Mouse (Mus musculus) yolk sac, embryonic 10.5 days (tissue): ENCODE measurements around the gene Lingo1.

Experiments
- DNase-seq: peaks from one replicate; pipeline ENCODE4 v3.0.0-alpha.2; 2017; ENCODE audit warnings: low spot score

Gene Lingo1

DNA sequence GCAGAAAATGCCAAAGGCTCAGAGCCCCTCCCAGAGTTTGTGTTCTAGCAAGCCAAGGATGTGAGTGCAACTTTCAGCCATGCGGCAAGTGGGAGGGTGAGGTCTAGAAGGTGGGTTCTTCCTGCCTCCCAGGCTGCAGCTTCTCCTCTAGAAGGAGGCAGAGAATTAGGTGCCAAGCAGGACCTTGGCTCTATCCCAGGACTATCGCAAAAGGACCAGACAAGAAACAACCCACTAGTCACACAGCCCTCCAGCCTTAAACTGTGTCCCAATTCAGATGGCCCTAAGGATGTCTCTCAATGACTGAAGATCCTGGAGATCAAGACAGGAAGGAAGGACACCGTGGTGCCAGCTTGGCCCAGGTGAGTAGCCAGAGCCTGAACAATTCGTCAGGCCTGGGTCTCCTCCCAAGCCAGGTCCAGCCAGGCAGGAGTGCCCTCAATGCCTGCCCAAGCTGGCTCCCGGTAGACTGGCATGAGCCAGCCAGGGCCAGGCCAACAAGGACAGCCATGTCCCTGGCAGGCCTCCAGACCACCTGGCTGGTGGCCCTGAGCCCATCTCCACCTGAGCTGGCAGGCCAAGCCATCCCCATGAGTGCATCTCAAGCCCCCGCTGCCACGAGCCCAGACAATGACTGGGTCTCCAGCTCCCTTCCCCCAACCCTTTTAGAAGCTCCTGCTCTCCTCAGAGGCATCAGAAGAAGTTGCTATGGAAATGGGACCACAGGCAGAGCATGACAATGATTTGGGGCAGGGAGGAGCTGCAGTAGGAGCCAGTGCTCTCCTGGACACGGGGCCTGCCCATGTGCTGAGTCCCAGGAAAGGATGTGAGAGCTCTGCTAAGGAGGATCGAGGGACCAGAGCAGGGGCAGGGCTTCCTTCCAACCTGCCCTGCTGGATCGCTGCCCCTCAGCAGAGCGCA lies 19.1 kb downstream of the Lingo1 start:
- no peak for DNase-seq

DNA sequence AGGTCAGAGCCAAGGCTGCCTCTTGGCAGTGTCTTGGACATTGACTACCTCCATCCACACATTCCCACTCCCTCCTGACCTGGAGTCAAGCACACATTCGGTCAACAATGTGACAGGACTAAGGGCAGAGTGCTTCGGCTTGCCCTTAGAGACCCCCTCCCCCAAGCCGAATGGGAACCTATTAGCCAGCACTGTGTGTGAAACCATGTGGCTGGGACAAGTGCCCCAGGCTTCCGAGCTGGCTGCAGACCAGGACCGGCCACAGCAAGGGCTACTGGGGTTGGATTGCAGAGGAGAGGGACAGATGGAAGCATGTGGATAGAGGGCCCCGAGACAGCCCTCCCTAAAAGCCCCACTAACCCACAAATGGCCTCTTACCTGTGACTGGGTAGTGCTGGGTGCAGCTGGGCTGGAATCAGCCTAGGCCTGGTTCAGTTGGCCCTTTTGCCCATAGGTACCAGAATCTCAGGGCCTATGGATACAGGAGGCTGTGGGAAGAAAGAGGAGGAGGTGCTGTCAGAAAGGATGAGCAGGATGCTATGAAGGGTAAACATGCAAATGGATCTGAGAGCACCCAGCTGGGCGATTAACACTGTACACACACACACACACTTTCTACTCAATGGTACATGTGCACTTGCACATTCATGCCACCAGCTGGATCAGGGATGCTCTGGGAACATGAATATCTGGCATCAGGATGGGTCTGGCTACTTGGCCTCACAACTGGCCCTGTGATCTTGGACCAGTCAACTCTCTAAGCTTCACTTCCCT lies 20.9 kb downstream of the Lingo1 start:
- no peak for DNase-seq

DNA sequence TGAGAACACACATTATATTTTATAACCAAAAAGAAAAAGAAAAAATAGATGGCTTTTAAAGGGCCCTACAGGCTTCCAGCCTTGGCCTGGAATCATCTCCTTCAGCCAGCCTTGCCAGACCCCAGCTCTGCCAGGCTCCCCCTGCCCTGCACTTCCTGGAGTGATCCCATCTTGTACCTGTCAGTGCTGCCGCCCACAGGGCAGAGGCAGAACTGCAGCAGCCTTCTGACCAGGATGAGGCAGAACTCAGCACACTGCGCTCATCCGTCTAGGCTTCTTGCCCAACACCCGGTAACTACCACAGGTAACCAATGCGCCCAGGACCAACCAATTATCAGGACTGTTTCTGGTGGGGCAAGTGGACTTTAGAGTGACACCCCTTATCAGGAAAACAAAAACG lies 22.0 kb downstream of the Lingo1 start:
- DNase-seq: no peak

DNA sequence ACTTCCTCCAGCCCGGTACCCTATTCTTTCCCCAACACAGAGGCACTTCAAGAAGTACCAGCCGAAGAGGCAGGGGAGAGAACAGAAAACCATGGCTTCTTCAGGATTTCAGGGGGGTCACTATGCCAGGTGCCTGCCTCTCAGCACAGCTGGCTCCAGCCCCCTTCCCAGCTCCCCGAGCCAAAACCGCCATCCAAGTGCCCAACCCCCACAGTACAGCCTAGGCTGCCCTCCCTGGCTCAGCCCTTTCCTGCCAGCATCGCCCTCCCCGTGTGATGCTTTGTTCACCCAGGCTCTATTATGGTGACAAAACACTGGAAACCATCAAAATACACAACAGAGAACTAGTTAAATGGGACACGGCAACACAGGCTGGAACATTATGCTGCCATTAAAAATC lies 22.6 kb downstream of the Lingo1 start:
- DNase-seq: no peak

DNA sequence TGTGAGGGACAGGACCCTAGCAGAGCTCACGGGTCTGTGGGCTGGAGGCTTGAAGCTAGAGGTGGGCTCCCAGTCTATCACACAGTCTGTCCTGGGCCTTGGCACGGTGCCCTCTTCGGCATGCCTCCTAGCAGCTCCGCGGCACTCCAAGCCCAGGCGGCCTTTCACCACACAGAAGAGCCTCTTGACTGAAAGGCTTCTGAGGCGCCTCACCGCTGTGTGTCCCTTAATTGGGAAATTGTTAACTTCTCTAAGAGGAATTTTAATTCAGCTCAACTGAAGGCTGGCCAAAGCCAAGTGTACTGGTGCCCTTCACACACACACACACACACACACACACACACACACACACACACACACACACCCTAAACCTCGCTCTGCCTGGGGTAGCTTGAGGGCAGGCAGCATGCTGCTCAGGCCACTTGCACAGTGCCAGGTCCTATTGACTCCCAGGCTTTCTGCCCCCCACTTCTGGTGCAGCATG lies 28.6 kb downstream of the Lingo1 start:
- DNase-seq: no peak

- DNase-seq: peak; percentile 13
These were observed 29.5 kb downstream of the Lingo1 start for GRCm38 (mm10) chr9:56766629-56767357.

DNA sequence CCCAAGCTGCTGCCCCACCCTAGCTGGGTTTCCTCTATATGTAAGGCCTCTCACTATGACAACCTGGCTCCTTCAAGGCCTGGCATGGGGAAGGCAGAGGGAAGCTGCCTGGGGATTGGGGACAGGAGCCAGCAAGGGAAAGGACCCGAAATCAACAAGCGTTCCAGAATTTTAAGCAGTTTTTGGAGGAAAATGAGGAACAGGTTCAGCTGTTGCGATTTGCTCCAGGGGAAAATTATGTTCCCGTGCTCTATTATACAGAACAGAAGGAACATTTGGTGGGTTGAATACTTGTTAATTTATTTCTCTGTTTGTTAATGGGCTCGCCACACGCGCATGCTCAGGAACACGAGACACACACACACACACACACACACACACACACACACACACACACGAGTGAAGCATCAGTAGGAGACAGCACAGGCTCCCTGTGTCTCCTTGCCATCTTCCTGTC lies 34.1 kb downstream of the Lingo1 start:
- DNase-seq: no peak

DNA sequence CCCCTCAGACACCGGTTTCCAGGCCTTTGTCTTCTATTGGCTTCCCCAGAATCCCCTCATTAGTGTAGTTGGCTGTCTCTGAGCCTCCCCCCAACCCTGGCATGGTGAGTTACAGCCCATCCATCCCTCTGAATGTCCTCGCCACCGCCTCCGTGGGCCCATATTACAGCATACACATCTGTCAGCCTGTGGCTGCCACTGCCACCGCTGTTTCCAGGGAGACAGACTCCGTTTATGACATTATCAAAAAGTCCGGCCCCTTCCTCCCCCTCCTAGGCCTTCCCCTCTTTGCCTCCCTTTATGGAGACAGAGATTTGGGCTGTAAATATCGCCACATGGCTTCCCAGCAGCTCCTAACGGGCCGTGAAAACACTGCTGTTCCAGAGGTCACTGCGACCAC lies 38.5 kb downstream of the Lingo1 start:
- DNase-seq: no peak

DNA sequence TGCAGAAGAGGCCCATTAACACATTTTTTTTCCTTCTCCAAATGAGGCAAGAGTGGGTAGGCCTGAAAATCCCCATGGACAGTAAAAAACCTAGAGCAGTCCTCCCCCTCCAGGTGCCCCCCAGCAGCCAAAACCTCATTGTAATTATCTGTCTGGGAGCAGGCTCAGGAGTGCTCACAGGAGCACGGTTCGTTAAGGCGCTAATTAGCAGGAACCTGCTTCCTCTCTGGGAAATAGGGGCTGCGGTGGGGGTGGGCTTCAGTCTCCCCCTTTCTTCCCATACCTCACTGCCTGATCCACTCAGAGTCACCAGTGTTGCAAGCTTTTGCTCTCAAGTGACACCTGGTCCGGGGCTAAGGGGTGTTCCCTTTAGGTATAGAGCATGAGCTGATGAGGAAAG lies 41.1 kb downstream of the Lingo1 start:
- no peak for DNase-seq

- no peak for DNase-seq
These were observed 42.9 kb downstream of the Lingo1 start for GRCm38 (mm10) chr9:56753386-56753785.

GRCm38 (mm10) chr9:56748056-56748455 lies 48.2 kb downstream of the Lingo1 start:
- DNase-seq: no peak

DNA sequence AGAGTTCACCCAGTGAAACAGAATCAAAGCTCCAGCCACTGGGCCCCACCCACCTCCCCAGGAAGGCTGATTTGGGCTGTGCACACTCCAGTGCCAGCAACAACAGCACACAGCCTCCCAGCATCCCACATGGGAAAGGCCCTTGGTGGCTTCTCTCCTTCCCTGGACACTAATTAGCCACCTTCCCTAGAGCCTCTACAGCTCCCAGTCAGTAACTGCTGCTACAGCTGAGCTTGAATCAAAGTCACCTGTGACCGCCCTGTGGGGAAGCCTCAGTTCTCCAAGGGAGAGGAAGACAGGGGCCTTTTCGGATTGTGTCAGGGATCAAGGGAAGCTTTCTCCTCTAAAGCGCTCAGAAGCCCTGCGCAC lies 49.4 kb downstream of the Lingo1 start:
- no peak for DNase-seq

GRCm38 (mm10) chr9:56746195-56746925 lies 49.9 kb downstream of the Lingo1 start:
- no peak for DNase-seq

DNA sequence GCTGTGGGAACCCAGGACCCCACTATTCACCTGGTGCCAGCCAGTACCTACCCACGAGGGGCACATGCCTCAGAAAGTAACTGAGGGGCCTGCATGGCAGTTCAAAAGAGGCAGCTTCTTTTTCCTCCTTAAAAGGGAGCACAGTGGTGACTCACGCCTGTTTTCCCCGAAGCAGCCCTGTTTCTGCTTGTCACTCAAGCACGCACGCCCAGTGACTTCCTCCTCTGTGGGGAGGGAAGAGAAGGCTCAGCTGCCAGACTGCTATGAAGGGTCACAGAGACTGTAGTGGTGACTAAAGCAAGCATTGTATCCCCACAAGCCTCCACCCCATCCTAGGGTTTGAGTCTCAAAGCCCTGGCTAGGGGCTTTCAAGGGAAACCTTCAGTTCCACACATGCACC lies 51.9 kb downstream of the Lingo1 start:
- DNase-seq: no peak

DNA sequence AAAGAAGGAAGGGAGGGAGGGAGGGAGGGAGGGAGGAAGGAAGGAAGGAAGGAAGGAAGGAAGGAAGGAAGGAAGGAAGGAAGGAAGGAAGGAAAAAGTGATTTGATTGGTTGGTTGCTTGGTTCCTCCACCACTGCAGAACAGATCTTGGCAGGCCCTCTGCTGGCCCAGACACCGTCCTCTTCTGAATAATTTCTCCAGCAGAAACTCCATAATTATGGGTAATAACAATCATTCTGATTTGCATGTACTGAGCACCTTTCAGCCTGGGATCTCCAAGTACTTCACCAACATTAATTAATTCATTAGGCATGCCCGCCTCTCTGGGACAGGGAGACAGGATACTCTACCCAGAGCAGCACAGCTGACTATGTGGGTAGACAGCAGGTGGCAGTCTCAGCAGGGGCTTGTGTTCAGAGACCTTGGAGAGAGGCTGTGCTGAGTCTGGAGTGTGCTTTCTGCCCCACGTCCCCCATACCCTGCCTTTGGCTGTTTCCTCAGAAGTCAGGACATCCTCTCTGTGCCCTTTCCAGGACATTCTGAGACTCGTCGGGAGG lies 57.0 kb downstream of the Lingo1 start:
- DNase-seq: no peak

DNA sequence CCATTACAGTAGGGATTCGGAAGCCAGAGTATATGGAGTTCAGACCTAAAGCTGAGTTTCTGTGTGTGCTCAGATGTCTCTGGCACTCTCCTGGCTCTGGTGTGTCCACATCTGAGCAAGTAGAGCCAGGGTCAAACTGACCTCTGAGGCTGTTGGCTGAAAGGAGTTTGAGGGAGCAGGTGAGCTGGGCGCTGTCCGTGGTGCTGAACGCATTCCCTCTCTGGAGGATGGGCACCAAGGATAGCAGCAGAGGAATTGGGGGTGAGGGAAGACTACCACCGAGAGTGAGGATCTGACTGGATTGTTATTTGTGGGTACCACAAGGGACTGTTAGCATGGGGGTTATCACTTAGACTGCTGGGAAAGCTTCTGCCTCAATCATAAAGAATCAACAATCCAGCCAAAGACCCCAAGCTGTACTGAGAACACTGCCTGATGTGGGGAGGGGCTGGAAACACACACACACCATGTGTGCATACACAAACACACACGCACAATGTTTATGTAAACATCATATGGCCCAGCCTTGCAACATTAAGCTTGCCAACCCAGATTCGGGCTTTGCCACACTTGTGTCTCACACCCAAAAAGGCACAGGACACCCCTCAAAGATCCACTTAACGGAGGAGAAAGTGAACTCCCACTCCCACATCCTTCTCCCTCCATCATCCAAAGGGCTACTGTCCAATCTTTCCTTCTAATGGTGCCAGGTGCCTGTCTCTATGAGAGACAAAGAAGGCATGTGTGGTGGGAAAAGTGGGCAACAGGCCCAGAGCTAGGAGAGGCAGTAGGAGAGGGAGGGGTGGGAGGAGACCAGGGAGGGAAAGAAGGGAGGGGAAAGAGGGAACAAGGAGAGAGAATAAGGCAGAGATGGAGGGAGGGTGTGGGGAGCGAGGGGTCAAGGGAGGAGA lies 57.8 kb downstream of the Lingo1 start:
- DNase-seq: peak; percentile 50

GRCm38 (mm10) chr9:56734398-56734797 lies 61.9 kb downstream of the Lingo1 start:
- no peak for DNase-seq

- DNase-seq: no peak
These were observed 65.3 kb downstream of the Lingo1 start for GRCm38 (mm10) chr9:56730997-56731396.

DNA sequence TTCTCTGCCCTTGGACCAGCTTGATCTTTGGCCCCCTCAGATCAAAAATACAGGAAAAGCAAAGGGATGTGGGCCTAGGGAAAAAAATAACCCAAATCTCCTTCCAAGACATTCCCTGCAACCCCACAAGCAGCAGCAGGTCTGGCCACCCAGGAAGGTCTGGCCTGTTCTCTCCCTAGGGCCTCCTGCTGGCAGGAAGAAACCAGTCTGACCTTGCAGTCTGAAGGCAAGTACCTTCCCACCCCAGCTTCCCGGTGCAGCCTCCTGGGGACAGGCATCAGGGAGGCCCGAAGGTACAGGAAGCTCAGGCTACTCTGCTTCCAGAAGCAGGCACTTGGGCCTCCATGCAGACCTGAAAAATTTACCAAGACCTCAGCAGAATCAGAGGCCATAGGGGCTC lies 67.1 kb downstream of the Lingo1 start:
- no peak for DNase-seq
